Mouse (Mus musculus): ENCODE measurements at regions not wholly inside any gene's neighbourhood (a gene's known extent, or its start where the extent isn't known, plus 50 kb on each side); places are given as distances from the start of the nearest gene placed in this dataset.

- TF ChIP-seq POLR2A (IDR thresholded peaks at IDR 0.05; ENCODE audit: insufficient read depth, low read length) (no peak), CTCF (IDR thresholded peaks at IDR 0.05; ENCODE audit: low read depth, low read length) (no peak)
Measured at GRCm38 (mm10) chr4:98243941-98244929, 138.9 kb downstream of the Tm2d1 start.
